Mouse (Mus musculus): ENCODE results near the gene 1700017N19Rik. TPM values are rescaled to one million over a fixed set of nuclear protein-coding genes. Genes with fewer than 3 reads are reported as not detected.
"Not testable (repeated sequence)": the region's sequence is repeated elsewhere in the genome, so short reads cannot be mapped to it uniquely, and the experiment has no call there.

1700017N19Rik gene
- total RNA-seq (2021): not detected in 2 replicates
- long read RNA-seq, experiment 1: 0 reads
- long read RNA-seq, experiment 2: 0 reads

DNA sequence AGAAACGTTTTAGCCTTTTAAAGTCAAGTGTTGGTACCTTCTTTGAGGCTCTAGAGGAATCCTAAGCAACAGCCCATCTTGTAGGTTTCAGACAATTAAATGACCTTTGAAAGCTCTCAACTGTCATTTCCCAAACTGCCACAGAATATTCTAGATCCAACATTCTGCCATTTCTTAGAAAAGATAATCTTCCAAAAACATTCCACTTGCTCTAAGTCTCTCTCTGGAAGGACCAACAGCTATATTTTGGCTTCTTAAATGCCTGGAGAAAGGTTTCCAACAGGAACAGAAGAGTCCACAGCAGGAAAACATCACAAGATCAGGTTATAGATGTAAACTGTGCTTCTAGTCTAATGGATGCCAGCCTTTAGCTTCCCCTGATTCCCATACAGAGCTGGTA, at the start of gene 1700017N19Rik, which contains the start of gene 4930430F08Rik:
Gene 1700017N19Rik (plus strand): TSS at position 162 of the 400 bp plus-strand sequence.
Gene 4930430F08Rik (minus strand): TSS at position 101 of the 400 bp plus-strand sequence.
- no peak for DNase-seq

DNA sequence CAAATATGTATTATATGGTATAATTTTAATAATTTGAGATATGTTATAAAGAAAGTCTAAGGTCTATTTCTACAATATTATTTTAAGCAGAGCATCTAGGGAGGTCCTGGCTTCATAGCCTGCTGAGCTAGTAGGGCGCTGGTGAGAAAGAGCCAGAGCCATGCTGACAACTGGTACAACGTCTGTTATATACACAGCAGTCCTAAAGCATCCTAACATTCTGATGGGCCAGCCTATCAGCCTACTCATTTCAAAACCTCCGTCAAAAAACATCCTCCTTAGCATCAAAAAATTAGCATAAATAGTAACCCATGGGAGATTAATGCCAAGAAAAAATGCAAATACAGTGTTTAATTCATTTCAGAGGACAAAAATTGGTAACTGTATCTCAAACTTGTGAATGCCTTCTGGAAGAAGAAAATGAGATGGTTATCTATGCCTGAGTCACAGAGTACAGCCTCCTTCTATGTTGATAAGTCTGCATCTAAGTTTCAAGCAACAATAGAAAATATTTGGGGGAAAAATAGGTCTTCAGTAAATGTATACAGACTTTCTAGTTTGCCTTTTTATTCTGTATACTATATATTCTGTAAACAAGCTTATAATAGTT, 33.6 kb upstream of the 1700017N19Rik start:
- no peak for DNase-seq

DNA sequence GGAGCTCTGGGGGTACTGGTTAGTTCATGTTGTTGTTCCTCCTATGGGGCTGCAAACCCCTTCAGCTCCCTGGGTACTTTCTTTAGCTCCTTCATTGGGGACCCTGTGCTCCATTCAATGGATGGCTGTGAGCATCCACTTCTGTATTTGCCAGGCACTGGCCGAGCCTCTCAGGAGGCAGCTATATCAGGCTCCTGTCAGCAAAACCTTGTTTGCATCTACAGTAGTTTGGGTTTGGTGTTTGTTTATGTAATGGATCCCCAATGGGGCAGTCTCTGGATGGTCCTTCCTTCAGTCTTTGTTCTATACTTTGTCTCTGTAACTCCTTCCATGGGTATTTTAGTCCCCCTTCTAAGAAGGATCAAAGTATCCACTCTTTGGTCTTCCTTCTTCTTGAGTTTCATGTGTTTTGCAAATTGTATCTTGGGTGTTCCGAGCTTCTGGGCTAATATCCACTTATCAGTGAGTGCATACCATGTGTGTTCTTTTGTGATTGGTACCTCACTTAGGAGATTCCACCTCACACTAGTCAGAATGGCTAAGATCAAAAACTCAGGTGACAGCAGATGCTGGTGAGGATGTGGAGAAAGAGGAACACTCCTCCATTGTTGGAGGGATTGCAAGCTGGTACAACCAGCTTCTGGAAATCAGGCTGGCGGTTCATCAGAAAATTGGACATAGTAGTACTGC, 29.9 kb upstream of the 1700017N19Rik start:
- not testable (repeated sequence) for DNase-seq

DNA sequence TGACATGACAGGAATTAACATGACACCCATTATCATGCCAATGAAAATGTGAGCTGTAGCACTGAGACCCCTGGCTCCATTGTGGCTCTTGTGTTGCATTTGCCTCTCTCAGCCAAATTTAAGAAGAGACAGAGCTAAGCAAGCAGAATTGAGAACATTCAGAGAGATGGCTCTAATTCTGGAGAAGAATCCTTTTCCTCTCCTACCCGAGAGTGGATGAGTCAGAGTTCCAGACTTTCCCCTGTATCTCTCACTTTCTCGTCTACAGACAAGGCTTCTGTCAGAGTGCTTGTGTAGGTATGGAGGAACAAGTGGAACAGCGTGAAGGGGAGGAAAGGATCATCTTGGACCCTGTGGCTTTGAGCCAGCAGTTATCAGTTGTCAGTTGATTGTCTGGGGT, 26.2 kb upstream of the 1700017N19Rik start:
- no peak for DNase-seq

DNA sequence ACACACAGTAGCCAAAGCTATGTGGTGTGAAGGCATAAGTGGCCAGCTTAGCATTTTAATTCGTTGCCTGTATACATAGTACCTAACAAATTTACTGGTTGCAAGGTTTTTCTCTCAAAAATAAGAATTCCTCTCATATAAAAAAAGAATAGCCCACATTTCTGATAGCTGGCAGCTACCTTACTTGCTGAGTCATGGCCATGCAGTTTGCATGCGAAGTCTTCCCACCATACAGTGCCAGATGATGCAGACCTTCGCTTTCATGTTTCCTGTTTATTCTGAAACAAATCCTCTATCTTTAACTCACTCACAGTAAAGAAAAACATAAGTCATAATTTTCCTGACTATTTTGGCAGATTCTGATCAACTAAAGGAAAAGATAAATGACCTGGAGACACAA, 18.6 kb upstream of the 1700017N19Rik start:
- no peak for DNase-seq

DNA sequence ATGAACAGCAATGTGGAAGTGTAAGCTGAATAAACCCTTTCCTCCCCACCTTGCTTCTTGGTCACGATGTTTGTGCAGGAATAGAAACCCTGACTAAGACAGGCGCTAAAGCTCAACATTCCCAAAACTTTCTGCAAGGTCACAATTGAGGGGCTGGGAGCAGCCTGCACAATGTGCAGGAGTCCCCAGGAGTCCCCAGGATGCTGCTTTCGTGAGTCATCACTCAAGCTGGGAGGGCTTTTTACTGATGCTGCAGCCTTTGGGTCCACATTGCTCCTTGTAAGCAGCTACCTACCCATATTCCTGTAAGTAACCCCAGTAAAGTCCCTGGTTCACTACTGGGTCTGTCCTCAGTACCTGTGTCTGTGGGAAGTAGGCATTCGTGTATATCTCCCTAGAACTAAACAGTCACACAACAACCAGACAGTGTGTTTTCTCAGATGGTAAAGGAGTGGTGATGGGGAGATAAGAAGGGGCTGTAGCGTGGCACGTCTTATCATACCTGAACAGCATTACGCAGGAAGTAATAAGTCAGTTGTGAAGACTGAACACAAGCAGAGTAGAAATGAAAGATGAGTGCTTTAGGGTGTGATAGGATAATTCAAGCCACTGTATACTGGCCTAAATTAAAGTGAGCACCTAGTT, 15.7 kb upstream of the 1700017N19Rik start:
- no peak for DNase-seq

DNA sequence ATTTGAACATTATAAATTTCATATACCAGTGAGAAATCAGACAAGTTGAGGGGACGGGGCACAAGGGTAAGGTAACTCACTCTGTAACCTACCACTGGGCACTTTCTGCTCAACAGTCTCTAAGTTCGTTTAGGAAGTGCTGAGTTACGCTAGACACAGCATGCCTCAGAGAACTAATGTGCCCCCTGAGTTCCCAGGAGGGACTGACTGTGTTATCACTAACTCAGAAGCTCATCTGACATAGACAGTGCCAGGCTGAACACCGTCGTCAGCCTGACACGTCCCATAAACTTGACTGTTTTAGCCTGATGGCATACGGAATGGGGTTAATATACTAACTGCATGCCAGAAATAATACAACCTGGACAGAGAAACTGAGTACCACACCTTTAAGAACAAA, 15.0 kb upstream of the 1700017N19Rik start:
- DNase-seq: no peak

DNA sequence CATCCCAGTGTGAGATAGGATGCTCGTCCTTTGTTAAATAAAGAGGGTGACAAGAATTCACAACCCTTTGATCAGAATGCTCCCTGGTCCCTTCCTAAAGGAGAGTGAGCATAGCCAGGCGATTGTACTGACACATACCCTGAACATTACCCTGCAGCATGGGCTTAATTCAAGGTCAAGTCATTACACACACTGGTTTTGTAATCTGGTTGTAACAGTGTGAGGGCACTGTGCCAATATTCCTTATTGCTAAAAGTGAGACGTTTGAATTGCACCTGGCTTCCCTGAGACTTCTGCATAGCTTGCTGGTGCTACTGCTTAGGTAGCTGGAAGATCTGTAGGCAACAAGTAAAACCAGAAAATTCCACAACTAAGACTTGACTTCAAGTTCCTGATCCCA, 6.1 kb upstream of the 1700017N19Rik start:
- peak; percentile 22 for DNase-seq

DNA sequence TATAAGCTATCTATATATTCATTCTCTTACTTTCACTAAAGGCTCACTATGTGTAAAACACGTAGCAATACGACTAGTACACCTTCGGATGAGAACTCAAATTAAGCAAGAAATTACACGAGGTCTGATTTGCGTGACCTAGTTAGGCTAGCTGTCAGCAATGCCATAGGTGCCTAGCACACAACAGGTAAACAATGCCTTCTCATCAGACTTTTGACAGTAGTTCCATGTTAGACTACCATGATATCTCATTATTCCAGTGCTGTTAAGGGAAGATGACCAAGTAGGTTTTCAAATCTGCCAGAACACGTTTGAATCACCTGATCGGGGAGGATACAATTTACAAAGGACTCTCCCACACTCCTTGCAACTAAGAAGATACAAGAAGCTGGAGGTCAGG, 1.8 kb upstream of the 1700017N19Rik start:
- DNase-seq: no peak

DNA sequence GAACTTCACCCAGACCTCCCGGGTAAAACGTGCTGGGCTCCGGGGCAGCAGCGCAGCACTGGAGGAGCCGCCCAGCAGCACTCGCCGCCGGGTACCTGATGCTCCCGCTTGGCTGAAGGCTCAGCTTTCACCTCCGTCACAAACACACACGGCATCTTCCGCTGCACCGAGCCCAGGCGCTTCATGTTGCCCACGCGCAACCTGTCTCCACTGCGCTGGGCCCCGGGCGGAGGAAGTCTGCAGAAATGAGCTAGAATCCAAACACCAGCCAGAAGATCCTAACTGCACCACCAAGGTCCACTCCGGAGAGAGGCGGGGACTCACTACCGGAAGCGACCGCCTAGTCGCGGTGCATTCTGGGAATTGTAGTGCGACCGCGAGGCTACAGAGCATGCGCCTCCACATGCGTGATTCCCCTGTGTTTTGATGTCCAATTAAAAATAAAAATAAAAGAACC, 1.3 kb upstream of the 1700017N19Rik start:
- DNase-seq: peak; percentile 93

DNA sequence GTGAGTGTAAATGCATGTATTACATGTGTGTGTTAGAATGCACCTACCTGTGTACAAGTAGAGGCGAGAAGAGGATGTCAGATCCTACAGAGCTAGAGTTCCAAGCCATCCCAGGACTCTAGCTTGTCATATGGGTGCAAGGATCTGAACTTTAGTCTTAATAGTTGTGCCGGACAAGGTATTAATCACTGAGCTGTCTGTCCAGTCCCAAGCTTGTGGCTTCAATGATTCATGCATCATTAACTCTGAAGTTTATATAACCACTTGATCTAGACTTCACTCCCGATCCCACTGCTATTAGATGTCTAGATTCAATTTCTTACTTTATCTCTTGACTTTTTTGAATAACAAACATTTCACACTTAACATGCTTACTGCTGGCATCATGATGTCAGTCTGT, 8.1 kb downstream of the 1700017N19Rik start:
- no peak for DNase-seq

DNA sequence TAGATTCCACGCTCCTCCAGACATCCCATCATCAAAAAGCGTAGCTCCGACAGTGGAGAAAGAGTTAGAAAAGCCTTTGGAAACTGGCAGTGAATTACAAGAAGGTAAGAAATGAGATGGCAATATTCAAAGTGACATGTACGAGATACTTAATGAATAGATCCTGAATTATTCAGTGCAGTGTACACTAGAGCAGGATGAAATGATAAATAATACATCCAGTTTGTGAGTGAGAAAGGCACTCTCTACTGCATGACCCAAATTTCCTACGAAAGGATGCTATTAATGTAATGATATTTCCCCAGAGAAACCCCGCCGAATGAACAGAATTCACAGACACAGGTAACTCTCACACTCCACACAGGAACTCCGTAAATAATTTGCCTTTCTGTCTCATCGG, 13.2 kb downstream of the 1700017N19Rik start:
- no peak for DNase-seq

DNA sequence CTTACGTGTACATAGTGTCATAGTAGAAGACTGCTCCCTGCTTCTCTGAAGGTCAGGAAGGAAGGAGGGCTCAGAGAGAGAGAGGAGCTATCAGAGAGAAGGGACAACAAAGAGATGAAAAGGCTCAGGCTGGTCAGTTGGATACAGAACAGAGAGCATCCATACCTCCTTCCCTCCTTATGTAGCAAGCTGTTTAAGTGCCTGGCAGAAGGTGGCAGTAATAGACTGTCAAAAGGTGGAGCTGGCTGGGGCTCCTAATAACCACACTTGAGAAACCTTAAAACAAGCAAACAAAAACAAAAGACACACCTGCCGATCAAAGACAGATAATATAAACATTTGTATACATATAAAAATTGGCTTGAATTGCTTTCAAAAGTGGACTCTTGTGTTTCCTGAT, 14.0 kb downstream of the 1700017N19Rik start:
- no peak for DNase-seq

DNA sequence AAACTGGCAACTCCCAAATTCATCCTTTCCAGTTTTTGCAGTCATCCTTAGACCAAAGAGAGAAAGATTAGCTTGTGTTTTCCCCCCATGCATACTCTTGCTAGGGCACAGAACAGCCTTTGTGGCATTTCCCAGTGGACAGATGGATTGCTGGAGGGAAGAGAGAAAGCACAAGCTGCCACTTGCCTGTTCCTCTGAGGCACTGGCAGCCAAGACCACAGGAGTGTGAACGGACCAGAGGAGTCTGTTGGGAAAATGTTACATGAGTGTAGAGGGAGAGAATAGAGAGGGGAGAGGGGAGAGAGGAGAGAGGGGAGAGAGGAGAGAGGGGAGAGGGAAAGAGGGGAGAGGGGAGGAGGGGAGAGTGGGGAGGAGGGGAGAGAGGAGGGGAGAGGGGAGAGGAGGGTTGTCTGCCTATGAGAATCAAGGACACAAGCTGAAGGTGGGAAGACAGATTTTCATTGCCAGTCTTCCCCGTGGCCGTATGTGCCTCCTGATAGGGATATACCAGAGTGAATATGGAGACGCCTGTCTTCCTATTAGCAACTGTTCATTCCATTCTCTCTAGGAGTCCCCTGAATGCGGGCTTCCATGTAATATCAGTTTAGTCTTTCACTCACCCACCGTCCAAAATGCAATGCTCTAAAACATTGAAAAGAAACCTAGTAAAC, 27.1 kb downstream of the 1700017N19Rik start:
- DNase-seq: no peak

DNA sequence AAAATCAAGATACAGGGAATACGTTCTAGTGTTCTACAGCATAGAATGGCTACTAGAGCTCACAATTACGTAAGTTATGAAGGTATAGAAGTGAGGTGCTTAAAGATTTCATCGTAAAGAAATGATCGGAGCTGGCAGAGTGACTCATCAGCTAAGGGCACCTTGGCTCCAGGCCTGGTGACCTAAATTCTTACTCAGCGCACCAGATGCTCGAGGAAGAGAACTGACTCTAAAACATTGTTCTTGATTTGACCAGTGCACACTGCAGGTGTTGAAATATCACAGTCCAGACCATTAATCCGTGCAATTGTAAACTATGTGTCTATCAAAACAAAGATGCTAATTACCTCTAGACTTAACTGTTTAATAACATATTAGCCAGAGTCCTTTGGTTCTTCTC, 29.2 kb downstream of the 1700017N19Rik start:
- DNase-seq: no peak

DNA sequence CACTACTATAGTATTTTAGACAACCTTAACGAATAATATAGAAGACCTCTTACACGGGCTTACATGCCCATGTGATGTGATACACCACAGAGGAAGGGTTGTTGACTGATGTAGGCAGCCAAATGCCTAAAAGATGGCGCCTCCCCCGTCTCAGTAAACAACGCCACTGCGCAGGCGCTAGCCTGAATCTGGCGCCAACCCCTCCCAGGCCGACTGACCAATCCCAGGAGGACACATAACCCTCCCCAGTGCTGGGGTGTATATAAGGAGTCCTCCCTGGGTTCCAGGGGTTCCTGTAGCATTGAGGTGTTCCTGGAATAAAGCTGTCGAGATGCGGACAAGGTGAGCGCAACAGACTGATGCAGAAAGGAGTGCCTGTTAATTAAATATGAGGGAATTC, 29.8 kb downstream of the 1700017N19Rik start:
- no peak for DNase-seq

DNA sequence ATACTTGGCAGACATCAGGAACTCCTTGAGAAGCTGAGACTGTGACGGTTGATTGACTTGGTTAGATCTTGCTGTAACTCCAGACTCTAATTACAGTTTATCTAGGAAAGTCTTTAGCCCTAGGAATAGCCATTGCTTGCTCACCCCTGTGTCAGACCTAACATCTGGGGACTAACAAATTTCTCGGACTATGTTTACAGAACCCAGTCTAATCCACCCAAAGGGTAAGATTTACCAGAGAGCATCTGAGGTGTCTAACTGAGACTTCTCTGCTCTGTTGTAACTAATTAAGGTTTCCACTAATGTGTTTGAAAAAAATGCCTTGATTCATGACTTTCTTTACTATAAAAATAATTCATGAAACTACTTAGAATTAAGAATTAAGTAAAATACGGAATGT, 32.2 kb downstream of the 1700017N19Rik start:
- DNase-seq: no peak

DNA sequence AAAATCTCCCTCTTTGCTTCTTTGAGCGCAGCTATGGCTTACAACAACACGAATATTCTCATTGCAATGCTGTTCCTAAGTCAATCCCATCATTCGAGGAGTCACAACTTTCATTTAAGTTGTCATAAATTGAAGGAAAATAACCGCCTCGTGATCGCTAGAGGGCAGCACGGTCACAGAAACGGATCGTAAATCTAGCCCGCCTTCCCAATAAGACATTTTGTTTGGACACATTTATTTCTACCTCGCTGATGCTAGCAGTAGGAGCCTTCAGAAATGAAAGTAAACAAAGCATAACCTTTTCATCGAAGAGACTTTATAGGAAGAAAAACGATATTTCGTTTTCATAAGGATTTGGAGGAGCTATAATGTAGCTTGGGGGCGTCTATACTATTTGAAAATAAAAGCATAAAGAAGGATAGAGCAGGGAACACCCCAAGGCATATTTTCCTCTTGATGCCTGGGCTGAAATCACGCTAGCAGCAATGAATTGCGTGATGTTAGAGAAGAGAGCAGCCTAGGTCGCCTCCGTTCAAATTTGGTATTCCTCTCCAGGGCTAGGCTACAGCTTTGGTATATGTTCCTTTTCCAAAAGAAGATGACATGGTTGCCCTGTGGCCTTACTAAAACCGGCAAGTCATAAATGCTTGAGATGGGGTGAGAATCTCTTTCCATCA, 39.6 kb downstream of the 1700017N19Rik start:
- peak; percentile 55 for DNase-seq

DNA sequence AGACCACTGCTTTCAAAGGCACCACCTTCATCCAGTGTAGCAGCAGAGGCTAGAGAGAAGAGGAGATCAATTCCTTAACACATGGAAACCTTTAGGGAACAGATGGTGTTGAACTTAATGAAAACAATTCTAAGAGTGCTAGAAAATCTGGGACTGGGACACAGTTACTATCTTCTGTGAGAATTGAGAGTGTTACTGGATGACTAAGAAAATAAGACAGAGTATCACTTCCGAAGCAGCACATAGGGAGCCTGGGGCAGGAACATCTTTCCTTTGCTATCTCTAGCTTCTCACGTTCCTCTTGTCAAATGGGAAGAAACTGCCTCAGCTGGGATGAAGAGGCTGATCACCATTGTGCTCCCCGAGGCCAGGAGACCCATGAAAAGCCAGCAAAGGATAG, 52.6 kb downstream of the 1700017N19Rik start:
- DNase-seq: no peak

DNA sequence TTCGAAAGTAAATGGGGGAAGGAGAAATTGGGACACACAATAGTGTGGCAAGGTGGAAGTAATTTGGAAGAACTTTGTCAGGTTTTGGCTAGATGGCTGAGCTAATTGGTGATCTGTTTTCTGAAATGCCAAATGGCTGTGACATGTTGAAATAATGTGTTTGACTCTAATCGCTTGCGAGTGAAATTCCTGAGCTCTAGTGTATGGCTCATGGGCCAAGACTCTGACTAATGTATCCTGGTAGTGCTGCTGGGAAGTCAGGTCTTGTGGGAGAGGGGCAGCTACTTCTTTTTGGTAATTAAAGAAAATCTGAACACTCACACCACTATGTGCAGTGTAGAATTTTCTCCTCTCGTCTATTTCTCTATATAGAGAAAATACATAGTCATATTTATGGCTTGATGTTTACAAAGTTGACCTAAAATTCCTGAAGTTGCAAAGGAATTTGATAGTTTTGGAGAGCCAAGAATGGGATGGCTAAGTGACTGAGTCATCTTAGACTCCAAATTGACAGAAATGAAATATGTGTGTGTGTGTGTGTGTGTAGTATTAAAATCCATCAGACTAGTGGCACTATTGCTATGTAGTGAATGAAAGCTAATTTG, 55.1 kb downstream of the 1700017N19Rik start:
- DNase-seq: no peak

DNA sequence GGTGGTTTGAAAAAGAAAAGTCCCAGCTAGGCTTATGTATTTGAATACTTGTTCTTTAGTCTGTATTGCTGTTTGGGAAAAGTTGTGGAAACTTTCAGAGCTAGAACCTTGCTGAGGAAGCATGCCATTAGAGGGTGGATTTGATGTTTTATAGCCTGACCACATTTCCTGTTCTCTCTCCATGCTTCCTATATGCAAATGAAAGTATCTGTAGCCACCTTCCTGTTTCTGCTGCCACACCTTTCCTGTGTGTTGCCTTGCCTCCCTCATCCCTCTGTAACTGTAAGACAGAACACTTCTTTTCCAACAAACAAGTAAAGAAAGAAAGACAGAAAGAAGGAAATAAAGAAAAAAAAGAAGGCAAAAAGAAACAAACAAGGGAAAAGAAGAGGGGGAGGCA, 63.9 kb downstream of the 1700017N19Rik start:
- DNase-seq: no peak
